Mouse (Mus musculus) hindbrain, embryonic 13.5 days (tissue): ENCODE results near the gene Lamp2. TPM values are rescaled to one million over a fixed set of nuclear protein-coding genes. Genes with fewer than 3 reads are reported as not detected.
"Not testable (repeated sequence)": the region's sequence is repeated elsewhere in the genome, so short reads cannot be mapped to it uniquely, and the experiment has no call there.

Source experiments
- ATAC-seq: fragments of 200-750 bp; cut with Nextera tagmentation; 2 replicates; pipeline ENCODE4 v1.8.0; 2017; ENCODE audit warnings: moderate TSS enrichment; ENCODE audit not compliant: low FRiP score
- H3K27ac ChIP-seq: fragments of 300-500 bp; sonication (generic); 2 replicates; pipeline ENCODE4 v1.5.1; 2015; ENCODE audit warnings: inconsistent platforms, mild to moderate bottlenecking, moderate library complexity
- H3K27me3 ChIP-seq: fragments of 300-500 bp; sonication (generic); 2 replicates; pipeline ENCODE4 v1.6.1; 2015; ENCODE audit warnings: mild to moderate bottlenecking, inconsistent platforms
- H3K36me3 ChIP-seq: fragments of 300-500 bp; sonication (generic); 2 replicates; pipeline ENCODE4 v1.6.1; 2015; ENCODE audit warnings: mild to moderate bottlenecking, inconsistent platforms
- H3K4me1 ChIP-seq: fragments of 300-500 bp; sonication (generic); replicated peaks from 2 replicates; pipeline ENCODE4 v1.6.1; 2015; ENCODE audit warnings: inconsistent platforms
- H3K4me2 ChIP-seq: fragments of 300-500 bp; sonication (generic); 2 replicates; pipeline ENCODE4 v1.6.1; 2015; ENCODE audit warnings: inconsistent platforms, mild to moderate bottlenecking, moderate library complexity
- H3K4me3 ChIP-seq: fragments of 300-500 bp; sonication (generic); 2 replicates; pipeline ENCODE4 v1.5.1; 2015; ENCODE audit warnings: mild to moderate bottlenecking, inconsistent platforms
- H3K9ac ChIP-seq: fragments of 300-500 bp; sonication (generic); 2 replicates; pipeline ENCODE4 v1.6.1; 2015; ENCODE audit warnings: mild to moderate bottlenecking, inconsistent platforms
- H3K9me3 ChIP-seq: fragments of 300-500 bp; sonication (generic); 2 replicates; pipeline ENCODE4 v1.6.1; 2016; ENCODE audit warnings: inconsistent platforms
- WGBS: fragments of 180-500 bp; shearing (Covaris S2); methylation state at CpG from one replicate; pipeline ENCODE4 v1.1.7; 2015; 5-methylcytosine and 5-hydroxymethylcytosine counted together
- polyA plus RNA-seq: library from polyadenylated mRNA; unstranded; fragments of >200 nt; fragmentation: Nextera tagmentation; extraction: Ambion mirVana; gene quantifications from 2 replicates; pipeline ENCODE4 v1.2.1, GENCODE M21; 2015

The Lamp2 gene
- polyA plus RNA-seq, 1 experiment from 2014 or later, result 66.0 TPM

- H3K27me3 ChIP-seq, result no peaks in the 10 kb centered on the region
- H3K9ac ChIP-seq, result no peak overlapping the region
- no peak for ATAC-seq
- no peaks in the 10 kb centered on the region for H3K4me1 ChIP-seq
- H3K4me2 ChIP-seq, result no peak overlapping the region
- no peak overlapping the region for H3K27ac ChIP-seq
- 75% methylated on average over 3 of the region's 3 CpGs for WGBS
- peaks cover 8% of the 10 kb centered on the region for H3K36me3 ChIP-seq
- H3K4me3 ChIP-seq, result no peak overlapping the region
- H3K9me3 ChIP-seq, result no peaks in the 10 kb centered on the region
Measured at GRCm38 (mm10) chrX:38422396-38422795, 33.9 kb downstream of the Lamp2 start.

- Histone ChIP-seq H3K27ac (no peak overlapping the region), H3K27me3 (no peaks in the 10 kb centered on the region), H3K36me3 (no peaks in the 10 kb centered on the region), H3K9me3 (no peaks in the 10 kb centered on the region), H3K4me2 (no peak overlapping the region), H3K9ac (no peak overlapping the region), H3K4me1 (no peaks in the 10 kb centered on the region), H3K4me3 (no peak overlapping the region)
- WGBS, result 48% methylated on average over 3 of the region's 3 CpGs
- ATAC-seq, result peak; percentile 76
Measured at GRCm38 (mm10) chrX:38403879-38404278, 52.4 kb downstream of the Lamp2 start.

- no peak overlapping the region for H3K4me2 ChIP-seq
- no peaks in the 10 kb centered on the region for H3K27me3 ChIP-seq
- H3K27ac ChIP-seq, result no peak overlapping the region
- 79% methylated on average over 5 of the region's 5 CpGs for WGBS
- ATAC-seq, result no peak
- no peak overlapping the region for H3K4me3 ChIP-seq
- H3K9ac ChIP-seq, result no peak overlapping the region
- H3K36me3 ChIP-seq, result no peaks in the 10 kb centered on the region
- H3K4me1 ChIP-seq, result no peaks in the 10 kb centered on the region
- no peaks in the 10 kb centered on the region for H3K9me3 ChIP-seq
Measured at GRCm38 (mm10) chrX:38402981-38403380, 53.3 kb downstream of the Lamp2 start.

GRCm38 (mm10) chrX:38402004-38402403 lies 54.2 kb downstream of the Lamp2 start:
- H3K27me3 ChIP-seq, result no peaks in the 10 kb centered on the region
- no peak for ATAC-seq
- no peaks in the 10 kb centered on the region for H3K36me3 ChIP-seq
- H3K9me3 ChIP-seq, result no peaks in the 10 kb centered on the region
- no peak overlapping the region for H3K9ac ChIP-seq
- H3K4me1 ChIP-seq, result no peaks in the 10 kb centered on the region
- H3K4me3 ChIP-seq, result no peak overlapping the region
- H3K4me2 ChIP-seq, result no peak overlapping the region
- H3K27ac ChIP-seq, result no peak overlapping the region
- WGBS, result 68% methylated on average over 6 of the region's 6 CpGs

- H3K4me2 ChIP-seq, result no peak overlapping the region
- no peak overlapping the region for H3K4me3 ChIP-seq
- H3K27me3 ChIP-seq, result no peaks in the 10 kb centered on the region
- no peaks in the 10 kb centered on the region for H3K9me3 ChIP-seq
- no peaks in the 10 kb centered on the region for H3K36me3 ChIP-seq
- no peaks in the 10 kb centered on the region for H3K4me1 ChIP-seq
- no peak for ATAC-seq
- WGBS, result 90% methylated on average over 3 of the region's 3 CpGs
- H3K9ac ChIP-seq, result no peak overlapping the region
- no peak overlapping the region for H3K27ac ChIP-seq
Measured at GRCm38 (mm10) chrX:38400616-38401015, 55.6 kb downstream of the Lamp2 start.

- WGBS, result 97% methylated on average over 1 of the region's 1 CpGs
- H3K4me3 ChIP-seq, result no peak overlapping the region
- H3K27ac ChIP-seq, result no peak overlapping the region
- H3K4me1 ChIP-seq, result no peaks in the 10 kb centered on the region
- H3K9me3 ChIP-seq, result no peaks in the 10 kb centered on the region
- H3K4me2 ChIP-seq, result no peak overlapping the region
- H3K36me3 ChIP-seq, result no peaks in the 10 kb centered on the region
- no peak overlapping the region for H3K9ac ChIP-seq
- H3K27me3 ChIP-seq, result no peaks in the 10 kb centered on the region
- ATAC-seq, result no peak
Measured at GRCm38 (mm10) chrX:38399671-38400070, 56.6 kb downstream of the Lamp2 start.

- not testable (repeated sequence) for ATAC-seq, H3K27me3 ChIP-seq, H3K9ac ChIP-seq, H3K4me3 ChIP-seq, H3K4me1 ChIP-seq, H3K36me3 ChIP-seq, H3K4me2 ChIP-seq, H3K27ac ChIP-seq, H3K9me3 ChIP-seq
- 87% methylated on average over 1 of the region's 1 CpGs for WGBS
Measured at GRCm38 (mm10) chrX:38373169-38373568, 83.1 kb downstream of the Lamp2 start.

- not testable (repeated sequence) for H3K27ac ChIP-seq, H3K9ac ChIP-seq, H3K27me3 ChIP-seq, ATAC-seq, H3K36me3 ChIP-seq, H3K9me3 ChIP-seq, H3K4me2 ChIP-seq, H3K4me1 ChIP-seq, H3K4me3 ChIP-seq
- 71% methylated on average over 1 of the region's 1 CpGs for WGBS
Measured at GRCm38 (mm10) chrX:38364621-38365020, 91.6 kb downstream of the Lamp2 start.

- WGBS, result 80% methylated on average over 8 of the region's 8 CpGs
- H3K9ac ChIP-seq, result no peak overlapping the region
- no peak for ATAC-seq
- no peaks in the 10 kb centered on the region for H3K36me3 ChIP-seq
- no peak overlapping the region for H3K4me2 ChIP-seq
- H3K9me3 ChIP-seq, result no peaks in the 10 kb centered on the region
- no peaks in the 10 kb centered on the region for H3K4me1 ChIP-seq
- no peak overlapping the region for H3K27ac ChIP-seq
- no peaks in the 10 kb centered on the region for H3K27me3 ChIP-seq
- H3K4me3 ChIP-seq, result no peak overlapping the region
Measured at GRCm38 (mm10) chrX:38362016-38362415, 94.2 kb downstream of the Lamp2 start.

Other genes with a start within 250 kb of the Lamp2 start
- 38.7 and 44.8 TPM in 2 replicates for gene Tmem255a, start 204.0 kb downstream of the Lamp2 start, polyA plus RNA-seq
- not detected in 2 replicates for gene Atp1b4, start 140.3 kb downstream of the Lamp2 start, polyA plus RNA-seq
- 19.4 and 20.3 TPM in 2 replicates for gene Cul4b, start 119.7 kb upstream of the Lamp2 start, polyA plus RNA-seq
- gene Mcts1, start 144.1 kb upstream of the Lamp2 start, polyA plus RNA-seq, result 188 TPM in 2 replicates
- gene C1galt1c1, start 178.6 kb upstream of the Lamp2 start, polyA plus RNA-seq, result 27.3 and 32.8 TPM in 2 replicates